Mouse (Mus musculus) stomach, postnatal 0 days (tissue): ENCODE measurements at regions not wholly inside any gene's neighbourhood (a gene's known extent, or its start where the extent isn't known, plus 50 kb on each side); places are given as distances from the start of the nearest gene placed in this dataset.

ENCODE experiments used
- ATAC-seq: fragments of 200-750 bp; cut with Nextera tagmentation; 2 replicates; pipeline ENCODE4 v1.8.0; 2017; ENCODE audit not compliant: low FRiP score, low TSS enrichment
- DNase-seq: peaks from one replicate; pipeline ENCODE4 v3.0.0-alpha.2; 2016; ENCODE audit warnings: low spot score
- H3K27ac ChIP-seq: fragments of 300-500 bp; sonication (generic); replicated peaks from 2 replicates; pipeline ENCODE4 v1.5.1; 2014; ENCODE audit warnings: mild to moderate bottlenecking, control low read depth
- H3K27me3 ChIP-seq: fragments of 300-500 bp; sonication (generic); 2 replicates; pipeline ENCODE4 v1.6.1; 2014; ENCODE audit warnings: low read length; ENCODE audit not compliant: control insufficient read depth, insufficient read depth
- H3K36me3 ChIP-seq: fragments of 300-500 bp; sonication (generic); 2 replicates; pipeline ENCODE4 v1.6.1; 2014; ENCODE audit warnings: low read length, mixed read lengths; ENCODE audit not compliant: control insufficient read depth, insufficient read depth
- H3K4me1 ChIP-seq: fragments of 300-500 bp; sonication (generic); replicated peaks from 2 replicates; pipeline ENCODE4 v1.6.1; 2014; ENCODE audit warnings: antibody characterized with exemption; ENCODE audit not compliant: control insufficient read depth, insufficient read depth
- H3K4me2 ChIP-seq: fragments of 300-500 bp; sonication (generic); replicated peaks from 2 replicates; pipeline ENCODE4 v1.6.1; 2014; ENCODE audit warnings: low read depth, mild to moderate bottlenecking, control low read depth, moderate library complexity
- H3K4me3 ChIP-seq: fragments of 300-500 bp; sonication (generic); 2 replicates; pipeline ENCODE4 v1.5.1; 2014; ENCODE audit warnings: low read depth, low read length, control low read depth
- H3K9ac ChIP-seq: fragments of 300-500 bp; sonication (generic); 2 replicates; pipeline ENCODE4 v1.6.1; 2014; ENCODE audit warnings: mild to moderate bottlenecking, low read length, control low read depth, mixed read lengths
- H3K9me3 ChIP-seq: fragments of 300-500 bp; sonication (generic); 2 replicates; pipeline ENCODE4 v1.6.1; 2016; ENCODE audit warnings: low read length; ENCODE audit not compliant: control insufficient read depth
- CTCF ChIP-seq: IDR thresholded peaks from 2 replicates; pipeline ENCODE4 v1.5.1; 2016; ENCODE audit warnings: antibody characterized with exemption, low read depth, mild to moderate bottlenecking, moderate library complexity
- EP300 ChIP-seq: optimal IDR thresholded peaks from 2 replicates; pipeline ENCODE3; 2016; ENCODE audit warnings: antibody characterized with exemption
- WGBS: fragments of 180-500 bp; shearing (Covaris S2); extraction: QIAGEN DNeasy Blood & Tissue Kit; methylation state at CpG from one replicate; pipeline ENCODE4 v1.1.7; 2014; 5-methylcytosine and 5-hydroxymethylcytosine counted together

- Histone ChIP-seq H3K4me1 (no peaks in the 10 kb centered on the region), H3K4me3 (no peak overlapping the region), H3K27ac (no peak overlapping the region), H3K4me2 (no peak overlapping the region), H3K9me3 (no peaks in the 10 kb centered on the region), H3K9ac (no peak overlapping the region), H3K27me3 (no peaks in the 10 kb centered on the region), H3K36me3 (peaks cover 8% of the 10 kb centered on the region; the same call in 1 of the 2 replicates)
- 75% methylated on average over 13 of the region's 13 CpGs for WGBS
- DNase-seq (no peak), ATAC-seq (no peak)
- TF ChIP-seq EP300 (no peak), CTCF (no peak)
Measured at GRCm38 (mm10) chr13:107766397-107767261, 277.6 kb upstream of the Smim15 start.

- no peaks in the 10 kb centered on the region for H3K27me3 ChIP-seq
- DNase-seq (no peak), ATAC-seq (no peak)
- H3K9ac ChIP-seq: no peak overlapping the region
- no peak for TF ChIP-seq CTCF
- no peak for TF ChIP-seq EP300
- no peak overlapping the region for H3K4me3 ChIP-seq
- WGBS: 90% methylated on average over 5 of the region's 5 CpGs
- no peaks in the 10 kb centered on the region for H3K4me1 ChIP-seq
- no peak overlapping the region for H3K27ac ChIP-seq
- H3K9me3 ChIP-seq: no peaks in the 10 kb centered on the region
- H3K36me3 ChIP-seq: peaks cover 3% of the 10 kb centered on the region; the same call in 1 of the 2 replicates
- H3K4me2 ChIP-seq: no peak overlapping the region
Measured at GRCm38 (mm10) chr13:107763911-107764310, 280.3 kb upstream of the Smim15 start.

DNA sequence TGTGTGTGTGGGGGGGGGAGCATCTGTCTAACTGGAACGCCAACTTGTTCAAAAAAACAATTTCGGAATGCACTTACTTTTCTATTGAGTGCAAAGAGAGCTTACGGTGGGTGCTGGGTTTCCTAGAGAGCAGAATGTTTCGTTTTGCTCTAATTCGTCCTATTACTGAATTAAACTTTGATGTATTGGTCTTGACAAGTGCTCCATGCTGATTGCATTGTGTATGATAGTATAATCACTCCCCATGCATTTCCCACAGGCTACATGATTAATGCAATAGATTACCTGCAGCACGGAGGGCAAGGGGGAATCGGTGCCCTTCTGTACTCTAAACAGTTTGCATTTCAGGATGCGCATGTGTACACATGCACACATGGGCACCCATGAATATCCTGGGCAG lies 283.7 kb upstream of the Smim15 start:
- H3K4me1 ChIP-seq: no peaks in the 10 kb centered on the region

GRCm38 (mm10) chr13:107758327-107759095 lies 285.7 kb upstream of the Smim15 start:
- Histone ChIP-seq H3K36me3 (no peaks in the 10 kb centered on the region; the same call in 1 of the 2 replicates), H3K27me3 (no peaks in the 10 kb centered on the region), H3K27ac (no peak overlapping the region), H3K9ac (no peak overlapping the region), H3K9me3 (no peaks in the 10 kb centered on the region), H3K4me3 (no peak overlapping the region), H3K4me2 (no peak overlapping the region), H3K4me1 (no peaks in the 10 kb centered on the region)
- TF ChIP-seq EP300 (no peak), CTCF (no peak)
- no peak for ATAC-seq
- DNase-seq: no peak
- 86% methylated on average over 13 of the region's 13 CpGs for WGBS

More for the DNA sequence above, 283.7 kb upstream of the Smim15 start:
- ATAC-seq: no peak
- no peak for DNase-seq
- Histone ChIP-seq H3K27me3 (no peaks in the 10 kb centered on the region), H3K4me3 (no peak overlapping the region), H3K9ac (no peak overlapping the region), H3K4me2 (no peak overlapping the region), H3K36me3 (no peaks in the 10 kb centered on the region; the same call in 1 of the 2 replicates), H3K27ac (no peak overlapping the region), H3K9me3 (no peaks in the 10 kb centered on the region)
- WGBS: 81% methylated on average over 8 of the region's 8 CpGs
- TF ChIP-seq CTCF: no peak
- no peak for TF ChIP-seq EP300

- H3K4me1 ChIP-seq: no peaks in the 10 kb centered on the region
- no peak overlapping the region for H3K9ac ChIP-seq
- no peaks in the 10 kb centered on the region; the same call in 1 of the 2 replicates for H3K36me3 ChIP-seq
- 63% methylated on average over 3 of the region's 3 CpGs for WGBS
- H3K27ac ChIP-seq: no peak overlapping the region
- TF ChIP-seq EP300: no peak
- peak; percentile 50; the same call in 1 of the 2 replicates for TF ChIP-seq CTCF
- H3K27me3 ChIP-seq: no peaks in the 10 kb centered on the region
- no peaks in the 10 kb centered on the region for H3K9me3 ChIP-seq
- no peak overlapping the region for H3K4me3 ChIP-seq
- ATAC-seq (no peak), DNase-seq (no peak)
- no peak overlapping the region for H3K4me2 ChIP-seq
Measured at GRCm38 (mm10) chr13:107752745-107753144, 291.5 kb upstream of the Smim15 start.
